Mouse (Mus musculus): ENCODE results near the gene Tmem81. TPM values are rescaled to one million over a fixed set of nuclear protein-coding genes. Genes with fewer than 3 reads are reported as not detected.
"Not testable (repeated sequence)": the region's sequence is repeated elsewhere in the genome, so short reads cannot be mapped to it uniquely, and the experiment has no call there.

Gene Tmem81
- polyA plus RNA-seq (2015; fragmentation: Nextera tagmentation; extraction: Ambion mirVana), result 1.3 TPM in 2 replicates

- Histone ChIP-seq H3K9ac (replicated peaks) (no peak within 1 kb of the TSS), H3K4me1 (replicated peaks) (peaks cover 11% of the 10 kb centered on the region), H3K27me3 (no peaks in the 10 kb centered on the region), H3K36me3 (peaks cover 63% of the 10 kb centered on the region), H3K9me3 (no peaks in the 10 kb centered on the region), H3K4me2 (replicated peaks) (no peak within 1 kb of the TSS), H3K27ac (no peak within 1 kb of the TSS), H3K4me3 (replicated peaks) (no peak within 1 kb of the TSS)
- 89% methylated on average over 7 of the region's 7 CpGs for WGBS
- ATAC-seq, result no peak
These were observed at the start of gene Tmem81 for GRCm38 (mm10) chr1:132506058-132506457. TSS of gene Tmem81 (plus strand) at chr1:132506230.

DNA sequence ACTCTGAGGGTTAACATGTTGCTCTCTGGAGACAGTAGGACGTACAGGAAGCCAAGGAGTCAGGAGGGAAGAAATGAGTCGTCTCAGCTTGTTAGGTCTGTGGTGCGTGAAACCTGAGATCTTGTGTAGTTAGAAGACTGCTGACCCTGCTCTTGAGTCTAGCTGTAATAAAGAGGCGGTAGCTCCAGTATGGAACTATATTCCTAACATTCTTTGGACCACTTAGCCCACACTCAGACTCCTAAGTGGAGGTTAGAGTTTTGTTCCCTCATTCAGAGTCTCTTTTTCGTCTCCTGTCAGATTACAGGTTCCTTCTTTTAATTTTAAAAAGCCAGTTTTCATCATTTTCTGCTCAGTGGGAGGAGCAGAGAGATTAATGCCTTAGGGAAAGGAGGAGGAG lies 41.4 kb upstream of the Tmem81 start:
- H3K36me3 ChIP-seq, result peaks cover 50% of the 10 kb centered on the region
- H3K4me1 ChIP-seq (replicated peaks), result no peaks in the 10 kb centered on the region
- H3K9me3 ChIP-seq, result no peaks in the 10 kb centered on the region
- no peak for ATAC-seq
- no peak overlapping the region for H3K4me2 ChIP-seq (replicated peaks)
- no peak overlapping the region for H3K27ac ChIP-seq
- no peaks in the 10 kb centered on the region for H3K27me3 ChIP-seq
- H3K9ac ChIP-seq (replicated peaks), result no peak overlapping the region
- no peak overlapping the region for H3K4me3 ChIP-seq (replicated peaks)
- WGBS, result 92% methylated on average over 5 of the region's 5 CpGs

GRCm38 (mm10) chr1:132468926-132469325 lies 37.1 kb upstream of the Tmem81 start:
- Histone ChIP-seq H3K27ac (no peak overlapping the region), H3K4me2 (replicated peaks) (no peak overlapping the region), H3K9ac (replicated peaks) (no peak overlapping the region), H3K4me1 (replicated peaks) (no peaks in the 10 kb centered on the region), H3K4me3 (replicated peaks) (no peak overlapping the region), H3K36me3 (peaks cover 23% of the 10 kb centered on the region), H3K9me3 (no peaks in the 10 kb centered on the region), H3K27me3 (no peaks in the 10 kb centered on the region)
- no peak for ATAC-seq

DNA sequence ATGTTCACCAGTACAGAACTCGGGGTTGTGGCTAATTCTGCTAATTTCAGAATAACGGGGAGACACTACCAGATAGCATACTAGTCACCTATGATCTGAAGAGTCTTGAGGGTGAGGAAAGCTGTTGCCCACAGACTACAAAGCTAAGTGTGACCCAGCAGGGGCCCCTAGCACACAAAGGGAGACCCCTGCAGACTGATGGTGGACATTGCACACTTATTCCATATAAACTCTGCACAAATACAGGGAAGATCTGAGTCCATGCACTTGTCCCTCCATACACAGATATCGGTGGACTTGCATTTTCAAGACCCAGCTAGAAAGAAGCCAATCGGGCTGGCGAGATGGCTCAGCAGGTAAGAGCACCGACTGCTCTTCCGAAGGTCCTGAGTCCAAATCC lies 36.5 kb upstream of the Tmem81 start:
- no peak overlapping the region for H3K9ac ChIP-seq (replicated peaks)
- H3K4me1 ChIP-seq (replicated peaks), result no peaks in the 10 kb centered on the region
- H3K4me2 ChIP-seq (replicated peaks), result no peak overlapping the region
- H3K4me3 ChIP-seq (replicated peaks), result no peak overlapping the region
- peaks cover 17% of the 10 kb centered on the region for H3K36me3 ChIP-seq
- H3K27me3 ChIP-seq, result no peaks in the 10 kb centered on the region
- 97% methylated on average over 7 of the region's 7 CpGs for WGBS
- H3K9me3 ChIP-seq, result no peaks in the 10 kb centered on the region
- no peak for ATAC-seq
- no peak overlapping the region for H3K27ac ChIP-seq

- 97% methylated on average over 1 of the region's 1 CpGs for WGBS
- H3K4me1 ChIP-seq (replicated peaks); ATAC-seq; H3K27me3 ChIP-seq; H3K9ac ChIP-seq (replicated peaks); H3K4me2 ChIP-seq (replicated peaks); H3K4me3 ChIP-seq (replicated peaks); H3K27ac ChIP-seq; H3K9me3 ChIP-seq: not testable (repeated sequence)
- peaks cover 12% of the 10 kb centered on the region for H3K36me3 ChIP-seq
These were observed 36.0 kb upstream of the Tmem81 start for GRCm38 (mm10) chr1:132470031-132470430.

DNA sequence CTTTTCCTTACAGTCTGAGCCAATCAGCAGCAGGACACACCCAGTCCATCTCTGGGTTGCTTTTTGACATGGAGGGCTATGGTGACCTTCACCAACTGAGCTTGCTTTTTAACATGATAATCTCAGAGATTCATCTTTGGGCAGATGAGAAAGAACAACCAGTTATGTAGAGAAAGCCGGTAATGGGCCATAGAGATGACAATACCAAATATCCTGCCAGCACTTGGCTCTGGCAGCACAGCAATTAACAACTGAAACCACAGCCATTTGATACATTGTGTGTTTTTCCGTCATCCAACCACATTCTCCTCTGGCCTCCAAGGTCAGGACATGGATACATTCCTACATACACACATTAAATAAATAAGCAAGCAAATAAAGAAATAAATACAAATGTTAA lies 35.0 kb upstream of the Tmem81 start:
- peaks cover 6% of the 10 kb centered on the region for H3K36me3 ChIP-seq
- H3K9me3 ChIP-seq, result no peaks in the 10 kb centered on the region
- WGBS, result 99% methylated on average over 2 of the region's 2 CpGs
- H3K27ac ChIP-seq, result no peak overlapping the region
- no peak overlapping the region for H3K9ac ChIP-seq (replicated peaks)
- no peaks in the 10 kb centered on the region for H3K27me3 ChIP-seq
- peaks cover 7% of the 10 kb centered on the region for H3K4me1 ChIP-seq (replicated peaks)
- no peak overlapping the region for H3K4me3 ChIP-seq (replicated peaks)
- H3K4me2 ChIP-seq (replicated peaks), result no peak overlapping the region
- ATAC-seq, result no peak

GRCm38 (mm10) chr1:132471499-132471898 lies 34.5 kb upstream of the Tmem81 start:
- Histone ChIP-seq H3K4me3 (replicated peaks) (no peak overlapping the region), H3K36me3 (peaks cover 6% of the 10 kb centered on the region), H3K27ac (no peak overlapping the region), H3K4me2 (replicated peaks) (no peak overlapping the region), H3K27me3 (no peaks in the 10 kb centered on the region), H3K9me3 (no peaks in the 10 kb centered on the region), H3K4me1 (replicated peaks) (peaks cover 12% of the 10 kb centered on the region), H3K9ac (replicated peaks) (no peak overlapping the region)
- no peak for ATAC-seq
- WGBS, result 93% methylated on average over 5 of the region's 5 CpGs

DNA sequence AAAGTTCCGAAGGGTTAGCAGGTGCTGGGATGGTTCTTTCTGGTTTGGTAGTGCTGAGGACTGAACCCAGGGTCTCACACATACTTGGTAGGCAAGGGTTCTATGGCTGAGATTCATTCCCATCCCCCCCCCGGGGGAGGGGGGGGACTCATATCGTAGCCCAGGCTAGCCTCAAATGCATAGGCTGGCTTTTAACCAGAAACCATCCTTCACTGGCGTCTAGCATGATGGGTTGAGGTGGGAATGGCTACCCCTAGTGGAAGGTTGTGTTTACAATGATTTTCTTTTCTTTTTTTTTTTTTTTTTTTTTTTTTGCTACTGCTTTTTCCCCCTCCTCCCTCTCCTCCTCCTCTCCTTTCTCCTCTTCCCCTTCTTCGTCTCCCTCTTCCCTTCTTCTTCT lies 33.5 kb upstream of the Tmem81 start:
- Histone ChIP-seq H3K4me2 (replicated peaks) (no peak overlapping the region), H3K9me3 (no peaks in the 10 kb centered on the region), H3K27ac (no peak overlapping the region), H3K4me1 (replicated peaks) (peaks cover 13% of the 10 kb centered on the region), H3K9ac (replicated peaks) (no peak overlapping the region), H3K36me3 (no peaks in the 10 kb centered on the region), H3K27me3 (no peaks in the 10 kb centered on the region), H3K4me3 (replicated peaks) (no peak overlapping the region)
- no peak for ATAC-seq
- WGBS, result 65% methylated on average over 5 of the region's 5 CpGs

DNA sequence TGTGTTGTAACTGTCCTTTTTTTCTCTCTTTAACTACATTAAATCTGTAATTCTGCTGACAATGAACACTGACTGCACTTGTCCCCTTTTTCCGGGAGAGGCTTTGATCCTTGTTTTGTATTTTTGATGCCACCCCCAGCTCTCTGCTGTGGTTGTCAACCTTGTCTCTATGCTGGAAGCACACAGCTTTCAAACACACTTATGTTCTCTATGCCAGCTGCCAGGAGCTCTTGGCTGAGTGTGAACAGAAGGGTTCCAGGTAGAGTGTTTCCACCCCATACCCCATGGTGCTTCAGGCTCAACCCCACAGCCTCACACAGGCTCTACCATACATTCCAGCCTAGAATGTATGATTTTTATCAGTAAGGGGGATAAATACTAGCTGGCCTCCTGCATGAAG lies 31.5 kb upstream of the Tmem81 start:
- WGBS, result 95% methylated on average over 1 of the region's 1 CpGs
- no peak overlapping the region for H3K9ac ChIP-seq (replicated peaks)

DNA sequence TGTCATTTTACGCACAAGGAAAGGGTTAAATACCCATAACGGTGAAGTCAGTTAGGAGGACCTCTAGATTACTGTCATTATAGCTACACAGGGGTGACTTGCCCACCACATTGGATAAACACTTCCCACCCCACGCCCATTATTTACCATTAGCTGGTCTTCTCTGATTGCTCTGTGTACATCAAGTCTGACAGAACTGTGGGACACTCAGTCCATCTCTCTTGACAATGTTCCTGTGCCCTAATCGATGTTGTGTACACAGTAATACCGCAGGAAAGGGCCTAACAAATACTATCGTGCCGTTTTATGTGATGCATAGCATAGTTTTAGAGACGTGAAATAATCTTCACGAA lies 29.5 kb upstream of the Tmem81 start:
- no peaks in the 10 kb centered on the region for H3K36me3 ChIP-seq
- 6% methylated on average over 9 of the region's 9 CpGs for WGBS
- ATAC-seq, result peak; percentile 78

More for the DNA sequence above, 31.5 kb upstream of the Tmem81 start:
- H3K4me2 ChIP-seq (replicated peaks), result no peak overlapping the region
- H3K4me3 ChIP-seq (replicated peaks), result no peak overlapping the region
- no peaks in the 10 kb centered on the region for H3K27me3 ChIP-seq
- H3K9me3 ChIP-seq, result no peaks in the 10 kb centered on the region
- H3K4me1 ChIP-seq (replicated peaks), result peaks cover 31% of the 10 kb centered on the region
- no peak for ATAC-seq
- no peaks in the 10 kb centered on the region for H3K36me3 ChIP-seq
- no peak overlapping the region for H3K27ac ChIP-seq

DNA sequence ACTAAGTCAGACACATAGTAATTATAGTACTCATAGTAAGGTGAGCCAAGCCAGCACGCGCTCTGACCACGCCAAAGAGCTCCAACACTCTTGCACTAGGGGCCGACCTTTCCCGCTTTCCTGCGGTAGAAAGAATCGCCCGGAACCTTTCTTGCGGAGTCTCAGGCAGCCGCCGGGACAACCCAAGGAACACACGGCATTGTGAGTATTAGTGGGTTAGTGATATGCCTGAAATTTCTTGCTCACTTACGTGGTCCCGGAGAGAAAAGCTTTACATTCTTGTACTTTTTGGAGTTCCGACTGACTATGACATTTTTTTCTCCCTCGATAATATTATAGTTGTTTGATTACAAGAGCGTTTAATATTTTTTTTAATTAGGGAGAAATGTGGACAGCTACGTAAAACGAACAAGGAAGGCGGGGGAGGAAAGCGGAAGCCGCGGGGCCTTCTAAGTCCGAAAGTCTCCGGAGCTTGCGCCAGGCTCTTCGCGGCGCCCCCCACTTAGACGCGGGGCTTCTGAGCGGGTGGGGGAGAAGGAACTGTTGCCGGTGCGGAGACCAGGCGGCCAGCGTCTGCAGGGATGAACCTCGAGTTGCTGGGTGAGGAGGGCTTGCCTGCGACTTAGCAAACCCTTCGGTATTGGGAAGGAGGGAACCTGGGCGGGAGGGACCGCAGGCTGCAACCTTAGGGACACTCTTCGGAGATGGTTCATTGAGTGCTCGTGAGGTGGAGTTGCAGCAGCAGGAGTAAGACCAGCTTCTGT lies 28.9 kb upstream of the Tmem81 start, which contains the start of gene Rbbp5:
Gene Rbbp5, plus strand, starts transcription at position 438 of the 764 bp plus-strand sequence.
- ATAC-seq, result peak; percentile 91
- Histone ChIP-seq H3K4me3 (replicated peaks) (peak within 1 kb of the TSS; percentile 75), H3K4me1 (replicated peaks) (peaks cover 34% of the 10 kb centered on the region), H3K36me3 (no peaks in the 10 kb centered on the region), H3K27ac (peak within 1 kb of the TSS; percentile 54), H3K9ac (replicated peaks) (peak within 1 kb of the TSS; percentile 79), H3K9me3 (no peaks in the 10 kb centered on the region), H3K4me2 (replicated peaks) (peak within 1 kb of the TSS; percentile 69), H3K27me3 (no peaks in the 10 kb centered on the region)
- under 1% methylated on average over 43 of the region's 43 CpGs for WGBS

More for the DNA sequence above, 29.5 kb upstream of the Tmem81 start:
- no peaks in the 10 kb centered on the region for H3K9me3 ChIP-seq
- peak overlapping the region; percentile 75 for H3K4me3 ChIP-seq (replicated peaks)
- peak overlapping the region; percentile 69 for H3K4me2 ChIP-seq (replicated peaks)
- H3K9ac ChIP-seq (replicated peaks), result peak overlapping the region; percentile 79
- peaks cover 34% of the 10 kb centered on the region for H3K4me1 ChIP-seq (replicated peaks)
- H3K27me3 ChIP-seq, result no peaks in the 10 kb centered on the region
- H3K27ac ChIP-seq, result peak overlapping the region; percentile 54

- 0 out of 2 replicates have a peak, but pooled peaks cover under 1% of the 10 kb centered on the region for H3K36me3 ChIP-seq
- H3K27me3 ChIP-seq, result no peaks in the 10 kb centered on the region
- no peak overlapping the region for H3K9ac ChIP-seq (replicated peaks)
- no peak for ATAC-seq
- 89% methylated on average over 1 of the region's 1 CpGs for WGBS
- H3K9me3 ChIP-seq, result no peaks in the 10 kb centered on the region
- no peak overlapping the region for H3K27ac ChIP-seq
- peaks cover 34% of the 10 kb centered on the region for H3K4me1 ChIP-seq (replicated peaks)
- H3K4me2 ChIP-seq (replicated peaks), result no peak overlapping the region
- H3K4me3 ChIP-seq (replicated peaks), result no peak overlapping the region
These were observed 26.6 kb upstream of the Tmem81 start for GRCm38 (mm10) chr1:132479438-132479837.

DNA sequence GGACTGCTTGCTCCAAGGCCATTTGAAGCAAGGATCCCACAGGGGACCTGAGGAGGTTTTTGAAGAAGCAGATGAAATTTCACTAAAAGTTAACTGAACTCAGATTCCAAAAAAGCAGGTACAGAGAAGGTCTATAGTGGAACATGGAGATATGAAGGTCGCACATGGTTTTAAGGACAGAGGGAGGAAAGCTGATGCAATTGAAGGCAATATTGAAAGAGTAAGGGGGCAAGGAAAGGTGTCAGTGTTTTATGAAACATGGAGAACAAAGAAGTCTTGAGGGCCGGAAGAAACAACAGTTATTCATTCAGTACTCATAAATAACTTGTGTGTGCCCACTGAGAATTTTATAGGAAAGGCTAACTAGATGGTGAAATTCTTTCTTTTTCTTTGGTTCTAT lies 24.4 kb upstream of the Tmem81 start:
- no peaks in the 10 kb centered on the region for H3K27me3 ChIP-seq
- peaks cover 13% of the 10 kb centered on the region for H3K36me3 ChIP-seq
- no peak overlapping the region for H3K4me2 ChIP-seq (replicated peaks)
- H3K9me3 ChIP-seq, result no peaks in the 10 kb centered on the region
- no peak overlapping the region for H3K27ac ChIP-seq
- 97% methylated on average over 2 of the region's 2 CpGs for WGBS
- no peak for ATAC-seq
- H3K4me3 ChIP-seq (replicated peaks), result no peak overlapping the region
- H3K9ac ChIP-seq (replicated peaks), result no peak overlapping the region
- H3K4me1 ChIP-seq (replicated peaks), result peaks cover 21% of the 10 kb centered on the region
